Mouse (Mus musculus): ENCODE measurements around the gene Prm1. TPM values are rescaled to one million over a fixed set of nuclear protein-coding genes. Genes with fewer than 3 reads are reported as not detected.

Prm1 gene
- polyA plus RNA-seq, 1 experiment from 2014 or later: not detected

DNA sequence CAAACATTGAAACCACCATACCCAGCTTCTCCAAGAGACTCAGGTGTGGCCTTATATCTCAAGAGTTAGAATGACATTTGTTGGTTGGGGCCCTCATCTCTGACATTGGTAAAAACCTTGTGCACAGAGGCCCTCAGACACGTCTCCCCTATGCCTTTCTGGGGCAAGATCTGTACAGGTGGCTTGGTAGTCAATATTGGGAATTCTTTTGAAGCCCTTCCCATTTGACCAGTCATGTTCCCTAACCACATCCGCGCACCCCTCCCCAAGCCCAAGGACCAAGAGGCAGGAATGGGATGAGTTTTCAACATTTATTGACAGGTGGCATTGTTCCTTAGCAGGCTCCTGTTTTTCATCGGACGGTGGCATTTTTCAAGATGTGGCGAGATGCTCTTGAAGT is 9.6 kb downstream of the Prm1 start, which contains the start of gene Prm2:
Prm2 (minus strand) TSS at position 101 of the 400 bp plus-strand sequence.
- Histone ChIP-seq H3K36me3 (replicated peaks; ENCODE audit: insufficient read depth, low read length) (no peaks in the 10 kb centered on the region), H3K27ac (ENCODE audit: low read depth) (no peak within 1 kb of the TSS), H3K9ac (replicated peaks) (no peak within 1 kb of the TSS), H3K4me1 (ENCODE audit: insufficient read depth) (no peaks in the 10 kb centered on the region), H3K4me3 (ENCODE audit: low read depth, low read length) (no peak within 1 kb of the TSS), H3K9me3 (ENCODE audit: low read length) (no peaks in the 10 kb centered on the region), H3K4me2 (ENCODE audit: low read depth, low read length) (no peak within 1 kb of the TSS), H3K27me3 (ENCODE audit: insufficient read depth, low read length) (peaks cover 2% of the 10 kb centered on the region; the same call in 1 of the 2 replicates)
- no peak for TF ChIP-seq EP300 (IDR thresholded peaks at IDR 0.05; ENCODE audit: low read depth)
- no peak for TF ChIP-seq CTCF (IDR thresholded peaks at IDR 0.05; ENCODE audit: low read depth)
- DNase-seq: no peak
- WGBS (ENCODE audit: insufficient replicate concordance): 69% methylated on average over 6 of the region's 6 CpGs
- no peak for ATAC-seq

DNA sequence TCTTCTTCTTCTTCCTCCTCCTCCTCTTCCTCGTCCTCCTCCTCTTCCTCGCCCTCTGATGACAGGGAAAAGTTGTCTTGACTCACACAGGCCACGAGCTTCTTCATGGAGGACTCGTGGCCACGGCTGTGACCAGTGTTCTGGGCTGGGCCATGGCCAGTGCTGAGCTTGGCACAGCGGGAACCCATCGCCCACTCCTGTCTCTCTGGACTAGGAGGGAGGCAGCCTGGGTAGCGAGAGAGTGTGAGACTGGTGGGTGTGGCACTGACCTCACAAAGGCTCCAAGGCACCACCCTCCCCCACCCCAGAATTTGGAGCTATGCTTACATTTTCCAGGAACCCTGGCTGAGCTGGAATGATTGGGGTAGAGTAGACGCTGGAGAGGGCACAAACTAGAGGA is 14.9 kb downstream of the Prm1 start, which contains the start of gene Prm3:
Prm3 (minus strand) TSS at position 213 of the 400 bp plus-strand sequence.
- 77% methylated on average over 9 of the region's 9 CpGs for WGBS (ENCODE audit: insufficient replicate concordance)
- no peak for DNase-seq
- Histone ChIP-seq H3K9me3 (ENCODE audit: low read length) (no peaks in the 10 kb centered on the region), H3K4me2 (ENCODE audit: low read depth, low read length) (no peak within 1 kb of the TSS), H3K27me3 (ENCODE audit: insufficient read depth, low read length) (peaks cover under 1% of the 10 kb centered on the region; the same call in 1 of the 2 replicates), H3K9ac (replicated peaks) (no peak within 1 kb of the TSS), H3K4me3 (ENCODE audit: low read depth, low read length) (no peak within 1 kb of the TSS), H3K4me1 (ENCODE audit: insufficient read depth) (peaks cover 9% of the 10 kb centered on the region), H3K27ac (ENCODE audit: low read depth) (no peak within 1 kb of the TSS), H3K36me3 (replicated peaks; ENCODE audit: insufficient read depth, low read length) (no peaks in the 10 kb centered on the region)
- TF ChIP-seq EP300 (IDR thresholded peaks at IDR 0.05; ENCODE audit: low read depth) (no peak), CTCF (IDR thresholded peaks at IDR 0.05; ENCODE audit: low read depth) (no peak)
- no peak for ATAC-seq

DNA sequence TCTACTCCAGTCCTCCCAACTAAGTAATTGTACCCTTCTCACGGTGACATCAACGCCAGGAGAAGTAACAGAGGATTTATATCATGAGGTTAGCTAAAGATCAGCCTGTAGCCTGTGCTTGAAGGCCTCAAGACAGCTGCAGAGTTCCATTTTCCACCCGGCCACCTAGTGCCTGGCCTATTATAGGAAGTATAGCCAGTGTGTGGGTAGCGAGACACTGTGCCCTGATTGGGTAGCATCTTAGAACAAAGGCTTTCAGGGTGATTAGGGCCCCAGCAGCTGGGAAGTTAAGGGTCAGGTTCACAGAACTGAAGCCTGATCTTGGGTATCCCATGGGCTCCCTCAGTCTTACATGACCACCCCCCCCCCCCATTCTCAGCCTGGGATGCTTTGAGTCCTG is 16.8 kb downstream of the Prm1 start:
- H3K27me3 ChIP-seq (ENCODE audit: insufficient read depth, low read length): peaks cover 8% of the 10 kb centered on the region; the same call in 1 of the 2 replicates
- no peak for TF ChIP-seq EP300 (IDR thresholded peaks at IDR 0.05; ENCODE audit: low read depth)
- no peak for TF ChIP-seq CTCF (IDR thresholded peaks at IDR 0.05; ENCODE audit: low read depth)
- 69% methylated on average over 4 of the region's 4 CpGs for WGBS (ENCODE audit: insufficient replicate concordance)

DNA sequence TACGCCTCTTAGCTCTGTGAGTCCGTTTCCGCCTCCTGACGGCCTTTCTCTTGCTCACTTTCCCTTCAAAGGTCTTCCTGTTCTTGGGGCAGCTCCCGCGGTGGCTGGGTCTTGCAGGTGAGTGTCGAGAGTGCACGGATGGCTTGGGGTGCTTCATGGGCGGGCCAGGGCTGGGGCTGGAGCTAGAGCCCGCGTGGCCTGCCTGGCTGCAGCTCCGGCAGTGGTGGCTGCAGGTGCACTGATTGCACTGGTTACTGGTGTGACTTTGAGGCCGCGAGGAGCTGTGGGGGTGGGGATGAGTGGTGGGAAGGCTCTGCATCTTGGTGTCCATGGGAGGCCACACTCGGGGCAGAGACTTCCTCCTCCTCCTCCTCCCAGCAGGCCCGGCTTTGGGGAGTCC is 17.4 kb downstream of the Prm1 start, which contains the start of gene Tnp2:
Tnp2 (minus strand) TSS at position 390 of the 400 bp plus-strand sequence.
- peaks cover 26% of the 10 kb centered on the region for H3K4me1 ChIP-seq (ENCODE audit: insufficient read depth)
- H3K36me3 ChIP-seq (replicated peaks; ENCODE audit: insufficient read depth, low read length): no peaks in the 10 kb centered on the region
- H3K4me3 ChIP-seq (ENCODE audit: low read depth, low read length): no peak within 1 kb of the TSS
- ATAC-seq (no peak), DNase-seq (no peak)
- TF ChIP-seq CTCF (IDR thresholded peaks at IDR 0.05; ENCODE audit: low read depth): no peak
- TF ChIP-seq EP300 (IDR thresholded peaks at IDR 0.05; ENCODE audit: low read depth): no peak
- H3K27me3 ChIP-seq (ENCODE audit: insufficient read depth, low read length): peaks cover 8% of the 10 kb centered on the region; the same call in 1 of the 2 replicates
- no peak within 1 kb of the TSS for H3K9ac ChIP-seq (replicated peaks)
- no peaks in the 10 kb centered on the region for H3K9me3 ChIP-seq (ENCODE audit: low read length)
- 58% methylated on average over 16 of the region's 16 CpGs for WGBS (ENCODE audit: insufficient replicate concordance)
- no peak within 1 kb of the TSS for H3K27ac ChIP-seq (ENCODE audit: low read depth)
- H3K4me2 ChIP-seq (ENCODE audit: low read depth, low read length): no peak within 1 kb of the TSS

More for the DNA sequence above, 16.8 kb downstream of the Prm1 start:
- Histone ChIP-seq H3K9me3 (ENCODE audit: low read length) (no peaks in the 10 kb centered on the region), H3K36me3 (replicated peaks; ENCODE audit: insufficient read depth, low read length) (no peaks in the 10 kb centered on the region), H3K9ac (replicated peaks) (no peak overlapping the region), H3K27ac (ENCODE audit: low read depth) (no peak overlapping the region), H3K4me3 (ENCODE audit: low read depth, low read length) (no peak overlapping the region), H3K4me2 (ENCODE audit: low read depth, low read length) (no peak overlapping the region), H3K4me1 (ENCODE audit: insufficient read depth) (peaks cover 20% of the 10 kb centered on the region)
- no peak for ATAC-seq
- no peak for DNase-seq

DNA sequence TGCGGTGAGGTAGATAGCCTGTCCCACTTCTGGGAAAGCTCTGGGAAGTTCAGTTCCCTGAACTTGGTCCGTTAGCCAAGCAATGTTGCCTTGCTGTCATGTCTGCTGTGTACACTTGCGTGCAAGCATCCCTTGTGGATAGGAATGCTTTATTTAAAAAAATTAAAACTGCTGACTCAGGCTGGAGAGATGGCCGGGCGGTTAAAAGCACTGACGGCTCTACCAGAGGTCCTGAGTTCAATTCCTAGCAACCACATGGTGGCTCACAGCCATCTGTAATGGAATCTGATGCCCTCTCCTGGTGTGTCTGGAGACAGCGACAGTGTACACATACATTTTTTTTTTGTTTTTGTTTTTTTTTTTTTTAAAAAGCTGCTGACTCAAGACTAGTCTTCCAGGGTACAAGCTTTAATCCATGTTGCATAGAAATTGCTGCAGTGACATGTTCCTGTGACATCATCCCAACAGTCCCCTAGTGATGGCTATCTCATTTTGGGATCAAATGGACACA is 18.0 kb downstream of the Prm1 start:
- ATAC-seq (no peak), DNase-seq (no peak)
- Histone ChIP-seq H3K9ac (replicated peaks) (no peak overlapping the region), H3K4me1 (ENCODE audit: insufficient read depth) (peaks cover 30% of the 10 kb centered on the region), H3K4me2 (ENCODE audit: low read depth, low read length) (no peak overlapping the region), H3K36me3 (replicated peaks; ENCODE audit: insufficient read depth, low read length) (no peaks in the 10 kb centered on the region), H3K9me3 (ENCODE audit: low read length) (no peaks in the 10 kb centered on the region), H3K4me3 (ENCODE audit: low read depth, low read length) (no peak overlapping the region), H3K27ac (ENCODE audit: low read depth) (no peak overlapping the region), H3K27me3 (ENCODE audit: insufficient read depth, low read length) (peaks cover 8% of the 10 kb centered on the region; the same call in 1 of the 2 replicates)
- 74% methylated on average over 7 of the region's 7 CpGs for WGBS (ENCODE audit: insufficient replicate concordance)
- TF ChIP-seq CTCF (IDR thresholded peaks at IDR 0.05; ENCODE audit: low read depth) (no peak), EP300 (IDR thresholded peaks at IDR 0.05; ENCODE audit: low read depth) (no peak)

DNA sequence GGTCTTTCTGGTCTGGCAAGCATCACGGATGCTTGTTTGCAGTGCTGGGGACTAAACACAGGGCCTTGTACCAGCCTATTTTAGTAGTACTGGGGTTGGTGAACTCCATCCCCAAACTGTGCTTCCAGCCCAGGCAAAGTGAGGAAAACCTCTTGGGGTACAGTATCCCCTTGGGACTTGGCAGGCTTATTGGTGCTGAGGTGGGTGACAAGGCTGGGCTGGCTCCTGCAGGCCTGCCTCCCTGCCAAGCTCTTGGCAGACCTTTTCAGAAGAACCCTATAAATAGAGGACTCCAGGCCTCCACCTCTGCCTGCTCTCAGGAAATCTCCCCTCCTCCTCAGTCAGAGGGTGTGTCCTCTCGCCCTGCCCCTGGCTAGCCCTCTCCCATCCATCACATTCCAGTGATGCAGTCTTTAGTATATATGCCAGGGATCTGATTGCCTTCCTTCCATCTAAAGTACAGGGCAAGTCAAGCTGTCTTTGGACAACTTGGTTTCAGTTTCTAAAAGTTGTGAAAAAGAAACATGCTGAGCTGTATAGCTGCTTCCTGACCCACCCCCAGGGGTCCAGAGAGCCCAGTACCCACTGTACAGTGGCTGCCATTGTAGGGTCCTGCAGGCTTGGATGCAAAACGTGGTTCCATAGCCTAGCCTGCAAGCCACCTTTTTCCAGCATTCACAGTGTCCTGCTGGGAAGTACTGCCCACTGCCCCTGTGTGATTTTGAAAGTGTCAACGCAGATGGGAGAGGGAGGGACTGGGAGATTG is 18.7 kb downstream of the Prm1 start:
- 56% methylated on average over 4 of the region's 4 CpGs for WGBS (ENCODE audit: insufficient replicate concordance)

More for the DNA sequence above, 18.7 kb downstream of the Prm1 start:
- peaks cover 34% of the 10 kb centered on the region for H3K4me1 ChIP-seq (ENCODE audit: insufficient read depth)
- H3K4me3 ChIP-seq (ENCODE audit: low read depth, low read length): no peak overlapping the region
- peaks cover 8% of the 10 kb centered on the region; the same call in 1 of the 2 replicates for H3K27me3 ChIP-seq (ENCODE audit: insufficient read depth, low read length)
- no peak overlapping the region for H3K9ac ChIP-seq (replicated peaks)
- H3K27ac ChIP-seq (ENCODE audit: low read depth): no peak overlapping the region
- H3K9me3 ChIP-seq (ENCODE audit: low read length): no peaks in the 10 kb centered on the region
- ATAC-seq (no peak), DNase-seq (no peak)
- no peaks in the 10 kb centered on the region; the same call in 1 of the 2 replicates for H3K36me3 ChIP-seq (replicated peaks; ENCODE audit: insufficient read depth, low read length)
- TF ChIP-seq CTCF (IDR thresholded peaks at IDR 0.05; ENCODE audit: low read depth) (no peak), EP300 (IDR thresholded peaks at IDR 0.05; ENCODE audit: low read depth) (no peak)
- no peak overlapping the region for H3K4me2 ChIP-seq (ENCODE audit: low read depth, low read length)

All from liver, postnatal 0 days (tissue).